Mouse (Mus musculus): Measurements from ENCODE around the gene Pnmal1. TPM values are rescaled to one million over a fixed set of nuclear protein-coding genes. Genes with fewer than 3 reads are reported as not detected.

The Pnmal1 gene
- polyA plus RNA-seq, 1 experiment = 27.4 TPM

GRCm38 (mm10) chr7:17009326-17010009 is 50.0 kb downstream of the Pnmal1 start:
- 91% methylated on average over 16 of the region's 16 CpGs for WGBS
- Histone ChIP-seq H3K4me1 (ENCODE audit: control insufficient read depth, insufficient read depth, low read length) (peaks cover 64% of the 10 kb centered on the region), H3K27ac (ENCODE audit: insufficient read depth, low read length) (no peak overlapping the region), H3K27me3 (ENCODE audit: control insufficient read depth, insufficient read depth, low read length) (no peaks in the 10 kb centered on the region), H3K4me3 (replicated peaks; ENCODE audit: insufficient read depth, low read depth, low read length) (no peak overlapping the region)
- TF ChIP-seq CTCF (IDR thresholded peaks at IDR 0.05; ENCODE audit: borderline replicate concordance, insufficient read depth, low read depth, low read length) (no peak), POLR2A (IDR thresholded peaks at IDR 0.05; ENCODE audit: borderline replicate concordance, insufficient read depth, low read length) (no peak)
- peak in 1 of 2 experiments; percentile 9 for DNase-seq

DNA sequence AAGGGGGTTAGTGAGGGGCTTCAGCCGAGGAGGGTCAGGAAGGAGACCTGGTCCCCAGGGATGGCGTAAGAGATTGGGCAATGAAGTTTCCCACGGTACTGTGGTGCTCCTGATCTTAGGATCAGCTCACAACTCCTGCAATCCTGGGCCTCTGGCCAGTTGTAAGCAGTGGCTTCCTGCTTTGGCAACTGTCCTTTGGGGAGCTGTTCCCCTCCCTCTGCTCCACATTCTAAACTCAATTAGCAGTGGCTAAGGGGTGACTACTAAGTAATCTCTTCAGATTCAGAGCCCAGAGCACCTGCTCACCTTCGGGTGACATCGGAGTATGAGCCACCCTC is 50.5 kb downstream of the Pnmal1 start:
- H3K27ac ChIP-seq (ENCODE audit: insufficient read depth, low read length) = no peak overlapping the region
- no peak overlapping the region for H3K4me3 ChIP-seq (replicated peaks; ENCODE audit: insufficient read depth, low read depth, low read length)
- H3K4me1 ChIP-seq (ENCODE audit: control insufficient read depth, insufficient read depth, low read length) = peaks cover 64% of the 10 kb centered on the region
- WGBS = 68% methylated on average over 5 of the region's 5 CpGs
- H3K27me3 ChIP-seq (ENCODE audit: control insufficient read depth, insufficient read depth, low read length) = no peaks in the 10 kb centered on the region
- no peak for TF ChIP-seq POLR2A (IDR thresholded peaks at IDR 0.05; ENCODE audit: borderline replicate concordance, insufficient read depth, low read length)
- no peak for TF ChIP-seq CTCF (IDR thresholded peaks at IDR 0.05; ENCODE audit: borderline replicate concordance, insufficient read depth, low read depth, low read length)
- DNase-seq = peak in 1 of 2 experiments; percentile 17

- Histone ChIP-seq H3K4me1 (ENCODE audit: control insufficient read depth, insufficient read depth, low read length) (peaks cover 66% of the 10 kb centered on the region), H3K27ac (ENCODE audit: insufficient read depth, low read length) (peak overlapping the region; percentile 43; the same call in 1 of the 2 replicates), H3K27me3 (ENCODE audit: control insufficient read depth, insufficient read depth, low read length) (no peaks in the 10 kb centered on the region), H3K4me3 (replicated peaks; ENCODE audit: insufficient read depth, low read depth, low read length) (no peak overlapping the region)
- 27% methylated on average over 7 of the region's 7 CpGs for WGBS
- TF ChIP-seq CTCF (IDR thresholded peaks at IDR 0.05; ENCODE audit: borderline replicate concordance, insufficient read depth, low read depth, low read length) (no peak), POLR2A (IDR thresholded peaks at IDR 0.05; ENCODE audit: borderline replicate concordance, insufficient read depth, low read length) (no peak)
- DNase-seq = peak; percentile 57 to 78
Measured at GRCm38 (mm10) chr7:17011909-17012590, 52.6 kb downstream of the Pnmal1 start.

Other genes with a start within 250 kb of the Pnmal1 start
- not detected in 2 replicates for gene Ceacam9, start 237.8 kb upstream of the Pnmal1 start, polyA plus RNA-seq (2012; rRNA removed)
- 424 and 454 TPM in 2 replicates for gene Ap2s1, start 221.3 kb upstream of the Pnmal1 start, polyA plus RNA-seq (2012; rRNA removed)
- gene Slc1a5, start 178.3 kb upstream of the Pnmal1 start, polyA plus RNA-seq (2012; rRNA removed) = 3.5 and 4.0 TPM in 2 replicates
- 158 and 160 TPM in 2 replicates for gene Strn4, start 143.8 kb upstream of the Pnmal1 start, polyA plus RNA-seq (2012; rRNA removed)
- gene Fkrp, start 142.9 kb upstream of the Pnmal1 start, polyA plus RNA-seq (2012; rRNA removed) = 38.6 and 38.9 TPM in 2 replicates
- 6.5 and 7.5 TPM in 2 replicates for gene Prkd2, start 116.8 kb upstream of the Pnmal1 start, polyA plus RNA-seq (2012; rRNA removed)
- 60.8 and 68.2 TPM in 2 replicates for gene Dact3, start 84.4 kb upstream of the Pnmal1 start, polyA plus RNA-seq (2012; rRNA removed)
- 10.0 and 14.0 TPM in 2 replicates for gene Gng8, start 67.9 kb upstream of the Pnmal1 start, polyA plus RNA-seq (2012; rRNA removed)
- 0.11 TPM in 2 replicates for gene Ptgir, start 53.2 kb upstream of the Pnmal1 start, polyA plus RNA-seq (2012; rRNA removed)
- 1,355 and 1,504 TPM in 2 replicates for gene Calm3, start 35.6 kb upstream of the Pnmal1 start, polyA plus RNA-seq (2012; rRNA removed)
- 135 and 136 TPM in 2 replicates for gene Pnmal2, start 15.0 kb upstream of the Pnmal1 start, polyA plus RNA-seq (2012; rRNA removed)
- gene Gm42372, start 23.4 kb downstream of the Pnmal1 start, polyA plus RNA-seq (2012; rRNA removed) = 33.2 and 34.4 TPM in 2 replicates
- gene Ccdc8, start 33.0 kb downstream of the Pnmal1 start, polyA plus RNA-seq (2012; rRNA removed) = 0.87 and 1.2 TPM in 2 replicates
- gene Ppp5c, start 68.2 kb downstream of the Pnmal1 start, polyA plus RNA-seq (2012; rRNA removed) = 306 and 336 TPM in 2 replicates
- gene Hif3a, start 102.7 kb downstream of the Pnmal1 start, polyA plus RNA-seq (2012; rRNA removed) = 2.1 and 4.2 TPM in 2 replicates
- 20.8 and 22.0 TPM in 2 replicates for gene Psg16, start 114.4 kb downstream of the Pnmal1 start, polyA plus RNA-seq (2012; rRNA removed)
- gene Ceacam3, start 190.6 kb downstream of the Pnmal1 start, polyA plus RNA-seq (2012; rRNA removed) = 0.41 and 0.62 TPM in 2 replicates
- 0.24 and 0.25 TPM in 2 replicates for gene Psg29, start 243.8 kb downstream of the Pnmal1 start, polyA plus RNA-seq (2012; rRNA removed)

All from cerebellum, adult 2 months (tissue).